Mouse (Mus musculus): ENCODE data around the gene Abcf1. TPM values are rescaled to one million over a fixed set of nuclear protein-coding genes. Genes with fewer than 3 reads are reported as not detected.
"Not testable (repeated sequence)": the region's sequence is repeated elsewhere in the genome, so short reads cannot be mapped to it uniquely, and the experiment has no call there.

Gene Abcf1
- total RNA-seq, 2 experiments from 2014 or later, result 70.3 to 80.6 TPM

DNA sequence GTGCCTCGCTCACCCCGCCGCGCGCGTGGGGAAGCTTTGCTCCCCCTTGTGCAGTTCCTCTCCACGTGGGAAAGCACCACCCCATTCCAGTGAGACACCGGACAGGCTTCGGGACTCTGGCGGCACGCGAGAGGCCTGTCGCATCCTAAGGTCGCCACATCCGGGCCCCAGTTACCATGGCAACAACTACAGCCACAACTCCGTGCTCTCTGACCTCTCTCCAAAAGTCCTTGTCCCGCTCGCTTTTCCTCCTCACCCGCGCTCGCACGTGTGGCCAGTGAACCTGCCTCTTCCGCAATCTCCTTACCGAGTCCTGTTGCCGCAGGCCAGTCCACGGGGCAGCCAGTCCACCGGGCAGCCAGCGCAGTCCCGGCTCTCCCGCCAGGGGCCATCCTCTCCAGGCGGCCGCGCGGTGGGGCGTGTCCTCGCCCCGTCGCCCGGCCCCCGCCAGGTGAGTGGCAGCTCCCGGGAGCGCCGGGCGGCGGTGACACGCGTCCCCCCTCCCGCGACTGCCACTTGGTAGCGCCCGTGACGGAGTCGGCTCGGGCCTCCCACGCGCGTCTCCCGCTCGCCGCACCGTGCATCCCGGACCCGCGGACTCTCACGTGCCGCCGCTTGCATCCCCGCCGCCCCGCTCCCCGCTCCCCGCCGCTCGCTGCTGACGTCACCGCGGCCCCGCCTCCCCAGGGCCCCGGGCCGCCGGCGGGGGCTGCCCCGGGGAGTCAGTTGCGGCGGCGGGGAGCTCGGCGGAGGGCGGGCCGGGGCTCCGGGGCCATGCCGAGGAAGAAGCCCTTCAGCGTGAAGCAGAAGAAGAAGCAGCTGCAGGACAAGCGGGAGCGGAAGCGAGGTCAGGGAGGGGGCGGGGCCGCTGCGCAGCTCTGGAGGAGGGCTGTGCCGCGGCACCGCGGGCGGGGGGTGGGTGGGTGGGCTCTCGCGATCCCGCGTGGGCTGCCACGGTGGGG is 10.1 kb upstream of the Abcf1 start, which contains the start of the genes Gnl1 and Prr3:
Gene Gnl1 (plus strand): TSS at position 451 of the 962 bp plus-strand sequence.
Gene Prr3 (minus strand): TSS at position 836 of the 962 bp plus-strand sequence.
- DNase-seq (ENCODE audit: extremely low spot score in 1 of 2, low spot score in 1 of 2), result peak; percentile 77 to 97

DNA sequence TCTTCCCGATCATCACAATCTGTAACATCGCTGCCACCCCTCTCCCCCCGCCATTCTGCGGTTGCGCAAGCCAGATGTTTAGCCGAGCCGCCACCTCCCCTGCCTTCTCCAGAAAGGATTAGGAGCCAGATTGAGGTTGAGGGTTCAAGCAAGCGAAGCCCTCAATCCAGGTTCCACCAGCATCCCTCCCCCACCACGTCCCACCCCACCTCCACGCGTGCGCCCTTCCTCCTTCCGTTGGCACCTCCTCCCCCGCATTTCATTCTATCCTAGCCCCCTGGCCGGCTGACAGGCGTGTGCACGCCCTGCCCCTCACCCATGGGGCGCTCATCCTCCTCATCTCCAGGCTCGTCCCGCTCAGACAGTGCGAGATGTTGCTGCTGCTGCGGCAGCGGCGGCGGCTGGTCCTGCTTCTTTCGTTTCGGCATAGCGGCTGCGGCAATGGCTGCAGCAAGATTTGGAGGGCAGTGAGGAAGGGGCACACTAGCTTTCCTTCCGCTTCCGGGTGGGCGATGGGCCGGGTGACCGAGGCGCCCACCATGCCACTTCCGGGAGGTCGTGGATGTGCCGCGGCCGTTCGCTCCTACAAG is 9.3 kb upstream of the Abcf1 start:
- peak in 1 of 2 experiments; percentile 72 for DNase-seq (ENCODE audit: extremely low spot score in 1 of 2, low spot score in 1 of 2)

DNA sequence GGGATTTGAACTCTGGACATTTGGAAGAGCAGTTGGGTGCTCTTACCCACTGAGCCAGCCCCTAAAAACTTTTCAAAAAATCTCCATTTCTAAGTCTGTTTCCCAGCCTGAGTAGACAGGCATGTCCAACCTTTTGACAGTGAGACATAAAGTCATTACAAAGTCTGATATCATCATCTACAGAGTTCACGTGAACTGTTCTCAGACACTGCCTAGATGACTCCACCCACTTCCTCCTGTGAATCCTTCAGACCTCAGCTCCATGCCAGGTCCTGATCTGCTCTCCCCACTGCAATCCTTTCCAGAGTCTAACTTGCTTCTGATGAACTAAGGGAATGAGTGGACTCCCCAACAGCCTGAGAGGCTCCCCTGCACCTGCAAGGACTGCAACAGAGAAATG is 2.6 kb upstream of the Abcf1 start:
- no peak for DNase-seq (ENCODE audit: extremely low spot score in 1 of 2, low spot score in 1 of 2)

GRCm38 (mm10) chr17:35967621-35968020 is 1.9 kb downstream of the Abcf1 start:
- DNase-seq (ENCODE audit: extremely low spot score in 1 of 2, low spot score in 1 of 2), result no peak

- no peak for DNase-seq (ENCODE audit: extremely low spot score in 1 of 2, low spot score in 1 of 2)
These were observed 6.3 kb downstream of the Abcf1 start for GRCm38 (mm10) chr17:35963279-35963678.

GRCm38 (mm10) chr17:35958533-35959223 is 10.9 kb downstream of the Abcf1 start:
- no peak for DNase-seq (ENCODE audit: extremely low spot score in 1 of 2, low spot score in 1 of 2)

DNA sequence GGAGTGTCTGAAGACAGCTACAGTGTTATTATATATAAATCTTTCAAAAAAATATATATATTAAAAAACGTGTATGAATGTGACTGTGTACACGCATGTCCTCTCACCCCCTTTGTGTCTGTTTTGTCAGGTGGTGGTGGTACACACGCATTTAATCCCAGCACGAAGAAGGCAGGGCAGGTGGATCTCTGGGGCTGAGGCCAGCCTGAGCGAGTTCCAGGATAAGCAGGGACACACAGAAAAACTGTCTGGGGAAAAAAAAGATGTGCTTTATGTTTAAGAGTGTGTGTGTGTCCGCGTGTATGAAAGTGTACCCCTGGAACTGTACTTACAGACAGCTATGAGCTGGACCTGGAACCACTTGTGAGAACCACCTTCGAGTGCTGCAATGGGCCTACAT is 14.9 kb downstream of the Abcf1 start:
- no peak for DNase-seq (ENCODE audit: extremely low spot score in 1 of 2, low spot score in 1 of 2)

DNA sequence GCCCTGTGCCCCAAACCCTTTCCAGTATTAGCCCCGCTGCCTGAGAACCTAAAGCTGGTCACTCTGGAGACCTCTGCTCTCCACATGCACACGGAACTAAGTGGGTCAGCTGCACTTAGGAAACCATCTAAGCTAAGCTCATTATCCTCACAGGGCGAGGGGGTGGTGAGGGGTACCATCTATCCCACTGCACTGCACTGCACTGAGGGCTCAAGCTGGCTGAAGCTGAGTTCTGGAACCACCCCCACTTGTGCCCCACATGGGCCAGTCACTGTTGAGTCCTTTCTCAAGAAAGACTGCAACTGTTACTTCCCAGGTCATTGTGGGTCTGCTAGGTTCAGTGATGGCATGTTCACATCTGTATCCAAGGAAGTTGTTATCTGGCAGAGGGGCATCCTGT is 17.0 kb downstream of the Abcf1 start:
- DNase-seq (ENCODE audit: extremely low spot score in 1 of 2, low spot score in 1 of 2), result not testable (repeated sequence)

GRCm38 (mm10) chr17:35950946-35951345 is 18.6 kb downstream of the Abcf1 start:
- not testable (repeated sequence) for DNase-seq (ENCODE audit: extremely low spot score in 1 of 2, low spot score in 1 of 2)

- DNase-seq (ENCODE audit: extremely low spot score in 1 of 2, low spot score in 1 of 2), result no peak
These were observed 29.6 kb downstream of the Abcf1 start for GRCm38 (mm10) chr17:35939941-35940340.

- DNase-seq (ENCODE audit: extremely low spot score in 1 of 2, low spot score in 1 of 2), result no peak
These were observed 30.5 kb downstream of the Abcf1 start for GRCm38 (mm10) chr17:35939108-35939507.

- DNase-seq (ENCODE audit: extremely low spot score in 1 of 2, low spot score in 1 of 2), result peak in 1 of 2 experiments; percentile 32
These were observed 31.7 kb downstream of the Abcf1 start for GRCm38 (mm10) chr17:35937700-35938348.

- not testable (repeated sequence) for DNase-seq (ENCODE audit: extremely low spot score in 1 of 2, low spot score in 1 of 2)
These were observed 33.8 kb downstream of the Abcf1 start for GRCm38 (mm10) chr17:35935763-35936162.

- no peak for DNase-seq (ENCODE audit: extremely low spot score in 1 of 2, low spot score in 1 of 2)
These were observed 37.0 kb downstream of the Abcf1 start for GRCm38 (mm10) chr17:35932608-35933007.

GRCm38 (mm10) chr17:35930627-35931026 is 38.9 kb downstream of the Abcf1 start:
- DNase-seq (ENCODE audit: extremely low spot score in 1 of 2, low spot score in 1 of 2), result no peak

GRCm38 (mm10) chr17:35929534-35929933 is 40.0 kb downstream of the Abcf1 start:
- DNase-seq (ENCODE audit: extremely low spot score in 1 of 2, low spot score in 1 of 2), result no peak

- no peak for DNase-seq (ENCODE audit: extremely low spot score in 1 of 2, low spot score in 1 of 2)
These were observed 42.1 kb downstream of the Abcf1 start for GRCm38 (mm10) chr17:35927471-35927870.

DNA sequence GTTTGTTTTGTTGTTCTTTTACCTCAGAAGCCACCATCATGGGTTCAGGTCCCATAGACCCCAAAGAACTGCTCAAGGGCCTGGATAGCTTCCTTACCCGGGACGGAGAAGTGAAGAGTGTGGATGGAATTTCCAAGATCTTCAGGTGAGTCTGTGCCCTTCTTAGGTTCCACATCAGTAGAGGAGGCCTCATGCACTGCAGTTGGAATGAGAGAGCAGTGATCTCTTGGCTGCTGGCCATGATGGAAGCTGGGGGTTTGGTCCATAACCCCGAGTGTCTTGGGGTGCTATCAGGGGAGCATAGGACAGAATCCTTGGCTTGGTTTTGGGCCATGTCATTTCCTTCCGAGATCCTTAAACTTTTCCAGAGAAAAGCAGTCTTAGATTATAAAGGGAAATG is 46.3 kb downstream of the Abcf1 start:
- no peak for DNase-seq (ENCODE audit: extremely low spot score in 1 of 2, low spot score in 1 of 2)

- no peak for DNase-seq (ENCODE audit: extremely low spot score in 1 of 2, low spot score in 1 of 2)
These were observed 47.0 kb downstream of the Abcf1 start for GRCm38 (mm10) chr17:35922566-35922965.

GRCm38 (mm10) chr17:35921710-35922109 is 47.9 kb downstream of the Abcf1 start:
- no peak for DNase-seq (ENCODE audit: extremely low spot score in 1 of 2, low spot score in 1 of 2)

All from layer of hippocampus, postnatal 25 days (tissue).